Mouse (Mus musculus): ENCODE measurements around the gene Ccdc130. TPM values are rescaled to one million over a fixed set of nuclear protein-coding genes. Genes with fewer than 3 reads are reported as not detected.

Gene Ccdc130
- polyA plus RNA-seq, 1 experiment: 33.1 TPM

GRCm38 (mm10) chr8:84237542-84238229, 32.5 kb downstream of the Ccdc130 start:
- DNase-seq (ENCODE audit: low spot score): no peak

DNA sequence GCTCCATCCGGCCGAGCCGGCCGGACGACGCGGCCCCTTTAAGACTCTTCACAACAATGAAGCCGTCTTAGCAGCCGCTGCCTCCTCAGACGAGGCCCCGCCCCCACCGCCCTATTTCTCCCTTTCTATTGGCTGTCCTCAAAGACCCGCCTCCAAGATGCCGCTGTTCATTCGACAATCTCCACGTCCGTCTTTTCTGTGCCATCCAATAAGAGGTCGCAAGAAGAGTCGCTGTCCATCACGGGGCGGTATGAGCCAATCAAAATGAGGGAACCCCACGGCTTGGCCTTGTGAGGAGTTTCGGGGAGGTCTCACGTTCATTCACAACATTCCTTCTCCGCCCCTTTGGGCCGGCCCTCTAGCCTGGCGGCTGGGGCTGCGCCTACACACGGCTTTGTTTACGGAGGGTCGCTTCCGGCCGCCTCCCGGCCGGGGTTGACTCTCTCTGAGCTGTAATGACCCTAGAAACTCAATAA, 33.1 kb downstream of the Ccdc130 start, which contains the start of gene Zswim4:
Zswim4 (minus strand) TSS at position 58 of the 476 bp plus-strand sequence.
- DNase-seq (ENCODE audit: low spot score): peak; percentile 96

DNA sequence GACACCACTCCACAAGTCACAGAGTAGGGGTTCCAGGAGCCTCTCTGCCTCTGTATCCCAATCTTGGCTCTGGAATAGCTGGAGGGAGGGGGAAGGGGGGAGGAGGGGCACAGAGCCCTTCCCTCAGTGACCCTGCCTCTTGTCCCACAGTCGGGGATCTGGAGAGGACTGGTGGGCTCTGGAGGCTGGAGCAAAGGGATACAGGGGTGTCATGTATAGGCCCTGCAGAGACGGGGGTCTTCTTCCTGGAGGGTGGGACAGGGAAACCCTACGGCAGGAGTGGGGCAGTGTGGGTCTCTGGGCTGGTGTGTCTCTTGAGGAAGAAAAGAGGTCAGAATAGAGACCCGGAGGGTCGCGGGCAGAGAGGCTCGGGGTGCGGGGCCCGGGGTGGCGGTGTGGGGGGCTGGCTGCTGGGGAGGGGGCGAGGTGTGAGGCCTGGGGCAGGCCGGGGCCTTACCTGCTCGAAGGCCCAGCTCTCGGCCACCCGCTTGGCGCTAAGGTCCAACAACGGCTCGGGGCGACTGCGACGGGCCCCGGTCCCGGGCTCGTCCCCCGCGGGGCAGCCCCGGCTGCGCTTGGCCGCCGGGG, 33.7 kb downstream of the Ccdc130 start:
- peak; percentile 45 for DNase-seq (ENCODE audit: low spot score)

GRCm38 (mm10) chr8:84235746-84236409, 34.3 kb downstream of the Ccdc130 start:
- DNase-seq (ENCODE audit: low spot score): no peak

- DNase-seq (ENCODE audit: low spot score): no peak
Observed at GRCm38 (mm10) chr8:84233055-84233454, 37.1 kb downstream of the Ccdc130 start.

GRCm38 (mm10) chr8:84230735-84231134, 39.4 kb downstream of the Ccdc130 start:
- no peak for DNase-seq (ENCODE audit: low spot score)

DNA sequence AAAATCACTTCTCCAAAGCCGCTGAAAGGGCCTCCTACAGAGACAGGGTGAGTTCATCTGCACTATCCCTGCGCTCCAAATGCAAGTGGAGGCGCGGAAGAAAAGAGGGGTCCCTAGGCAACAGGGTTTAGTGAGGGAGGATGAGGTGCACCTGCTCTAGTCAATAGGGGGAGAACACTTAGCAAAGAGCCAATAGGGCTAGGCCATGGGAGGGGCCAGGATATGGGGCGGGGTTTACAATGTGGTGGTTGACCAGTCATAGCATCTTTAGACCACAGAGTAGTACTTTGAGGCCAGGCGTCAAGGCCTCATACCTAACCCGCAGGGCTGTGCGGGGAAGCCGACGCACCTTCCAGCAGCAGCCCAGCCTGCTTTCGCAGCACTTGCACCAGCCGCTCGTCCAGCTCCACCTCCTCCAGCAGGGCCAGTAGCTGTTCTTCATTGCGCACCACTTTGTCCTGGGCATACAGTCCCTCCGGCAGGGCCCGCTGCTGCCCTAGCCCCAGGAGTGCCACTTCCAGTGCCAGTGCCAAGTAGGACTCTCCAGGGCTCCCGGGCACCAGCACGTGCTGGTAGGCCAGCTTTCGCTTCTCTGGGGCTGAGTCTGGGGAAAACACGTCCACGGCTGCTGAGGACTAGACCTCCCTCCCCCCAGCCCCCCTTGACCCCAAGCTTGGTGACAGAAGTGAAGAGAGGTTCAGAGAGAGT, 46.7 kb downstream of the Ccdc130 start:
- DNase-seq (ENCODE audit: low spot score): no peak

- no peak for DNase-seq (ENCODE audit: low spot score)
Observed at GRCm38 (mm10) chr8:84222566-84223165, 47.5 kb downstream of the Ccdc130 start.

DNA sequence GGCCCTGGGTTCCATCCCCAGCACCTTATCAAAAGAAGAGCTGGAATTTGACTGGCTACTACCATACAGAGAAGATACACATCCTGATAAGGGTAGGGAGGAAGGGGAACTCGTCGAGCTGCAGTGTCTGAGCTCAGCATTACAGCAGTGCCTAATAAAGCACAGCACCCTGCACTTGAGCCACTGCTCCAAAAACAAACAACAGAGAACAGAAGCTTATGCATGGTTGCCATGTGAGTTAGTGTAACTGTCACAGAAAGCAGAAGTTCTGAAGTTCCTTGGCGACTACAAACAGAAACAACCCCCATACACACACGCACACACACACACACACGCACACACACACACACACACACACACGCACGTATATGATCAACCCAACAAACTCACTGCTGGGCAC, 50.1 kb downstream of the Ccdc130 start:
- no peak for DNase-seq (ENCODE audit: low spot score)

GRCm38 (mm10) chr8:84218143-84218542, 52.0 kb downstream of the Ccdc130 start:
- DNase-seq (ENCODE audit: low spot score): no peak

DNA sequence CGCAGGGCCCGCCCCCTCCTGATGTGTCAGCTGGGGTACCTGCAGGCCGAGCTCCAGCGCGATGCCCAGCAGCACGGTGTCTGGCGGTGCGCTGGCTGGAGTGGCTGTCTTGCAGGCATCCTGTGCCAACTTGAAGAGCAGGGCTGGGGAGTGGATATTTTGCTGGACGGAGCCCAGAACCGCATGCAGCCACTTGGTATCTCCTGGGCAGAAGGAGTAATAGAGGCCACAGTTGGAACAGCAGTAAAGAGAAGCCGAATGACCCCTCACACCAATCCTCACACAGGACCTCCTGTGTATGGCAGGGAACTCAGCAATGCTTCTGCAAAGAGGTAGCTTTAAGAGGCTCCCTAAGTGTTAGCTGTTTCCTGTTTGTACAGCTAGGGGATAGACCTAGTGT, 53.0 kb downstream of the Ccdc130 start:
- DNase-seq (ENCODE audit: low spot score): no peak

- DNase-seq (ENCODE audit: low spot score): no peak
Observed at GRCm38 (mm10) chr8:84213277-84213676, 56.9 kb downstream of the Ccdc130 start.

DNA sequence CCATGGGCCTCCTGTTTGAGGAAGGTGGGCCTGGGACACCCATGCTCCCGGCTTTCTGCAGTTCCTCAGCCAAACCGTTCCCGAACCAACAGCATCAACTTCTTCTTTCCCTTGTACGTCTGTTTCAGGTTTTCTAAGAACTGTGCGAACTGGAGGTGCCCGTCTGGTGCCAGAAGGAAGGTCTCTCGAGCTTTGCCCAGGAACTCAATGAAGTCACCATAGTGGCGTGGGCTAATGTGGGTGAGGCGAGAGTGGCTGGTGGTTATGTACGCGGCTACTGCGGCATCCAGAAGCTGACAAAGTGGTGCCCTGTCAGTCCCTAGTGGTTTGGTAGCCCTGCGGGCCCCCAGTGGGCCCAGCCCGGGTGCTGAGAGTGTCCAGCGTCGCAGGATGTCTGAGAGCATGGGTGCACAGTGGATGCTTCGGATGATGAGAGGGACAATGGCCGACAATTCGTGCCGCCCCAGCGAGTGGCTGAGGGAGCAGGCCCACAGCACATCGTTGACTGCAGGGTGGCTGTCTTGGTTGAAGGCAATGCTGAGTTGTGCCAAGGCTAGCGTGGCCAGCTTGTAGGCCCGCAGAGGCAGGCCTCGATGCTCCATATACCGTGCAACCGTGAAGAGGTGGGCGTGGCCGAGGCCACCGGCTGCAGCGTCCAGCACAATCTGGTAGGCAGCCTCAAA, 58.2 kb downstream of the Ccdc130 start:
- DNase-seq (ENCODE audit: low spot score): no peak

DNA sequence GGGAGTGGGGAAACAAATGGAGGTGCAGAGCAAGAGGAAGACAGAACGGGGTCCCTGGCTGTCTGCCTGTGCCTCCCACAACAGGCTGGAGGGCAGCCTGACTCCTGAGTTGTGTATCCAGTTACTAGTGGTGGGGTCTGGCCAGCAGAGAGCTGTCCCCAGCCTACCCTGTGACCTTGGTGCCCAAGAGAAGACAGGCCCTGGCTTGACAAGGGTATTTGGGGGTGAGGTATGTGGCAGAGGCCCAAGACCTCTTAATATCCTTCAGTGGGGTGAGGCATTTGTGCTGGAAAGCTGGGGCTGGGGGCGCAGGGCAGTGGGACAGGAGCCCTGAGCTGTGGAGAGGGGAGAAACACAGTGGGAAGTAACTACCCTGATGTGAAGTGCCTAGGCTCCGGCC, 59.0 kb downstream of the Ccdc130 start:
- no peak for DNase-seq (ENCODE audit: low spot score)

DNA sequence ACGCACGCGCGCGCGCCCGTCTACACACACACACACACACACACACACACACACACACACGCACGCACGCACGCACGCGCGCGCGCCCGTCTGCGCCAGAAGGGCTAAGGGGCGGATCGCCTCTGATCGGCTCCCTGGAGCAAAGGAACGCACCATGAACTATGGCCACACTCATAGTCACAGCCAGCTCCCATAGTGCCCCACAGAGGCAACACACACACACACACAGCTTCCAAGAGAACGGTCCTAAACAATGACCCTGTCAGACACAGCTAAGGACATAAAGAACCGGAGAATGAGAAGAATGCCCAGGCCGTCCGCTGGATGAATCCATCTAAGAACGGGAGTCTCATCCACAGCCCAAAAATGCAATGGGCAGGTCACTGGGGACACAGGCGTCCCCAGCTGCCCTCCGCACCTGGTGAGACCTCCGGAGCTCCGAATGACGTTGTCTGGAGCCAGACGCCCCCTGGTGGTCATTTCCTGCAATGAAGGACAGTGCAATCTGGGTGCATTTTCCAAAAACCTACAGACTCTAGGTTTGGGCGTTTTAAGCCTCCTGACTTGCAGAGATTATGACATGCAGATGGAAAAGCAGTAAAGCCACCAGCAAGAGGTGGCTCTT, 59.9 kb downstream of the Ccdc130 start:
- peak; percentile 74 for DNase-seq (ENCODE audit: low spot score)

- no peak for DNase-seq (ENCODE audit: low spot score)
Observed at GRCm38 (mm10) chr8:84208381-84209380, 61.5 kb downstream of the Ccdc130 start.

GRCm38 (mm10) chr8:84207811-84208210, 62.4 kb downstream of the Ccdc130 start:
- no peak for DNase-seq (ENCODE audit: low spot score)

All from urinary bladder, adult 2 months (tissue).